Mouse (Mus musculus) forebrain, postnatal 0 days (tissue): Measurements from ENCODE around the gene Foxd2. TPM values are rescaled to one million over a fixed set of nuclear protein-coding genes. Genes with fewer than 3 reads are reported as not detected.

Source experiments
- ATAC-seq: fragments of 200-750 bp; cut with Nextera tagmentation; 2 replicates; pipeline ENCODE4 v1.8.0; 2017; ENCODE audit warnings: mild to moderate bottlenecking, moderate library complexity
- DNase-seq: peaks from one replicate; pipeline ENCODE4 v3.0.0-alpha.2; 2015
- H3K27ac ChIP-seq: fragments of 300-500 bp; sonication (generic); 2 replicates; pipeline ENCODE4 v1.5.1; 2014; ENCODE audit warnings: low read depth, mild to moderate bottlenecking, antibody characterized with exemption, low read length, moderate library complexity, mixed read lengths
- H3K27me3 ChIP-seq: fragments of 300-500 bp; sonication (generic); 2 replicates; pipeline ENCODE4 v1.6.1; 2014; ENCODE audit warnings: mild to moderate bottlenecking, low read length, mixed read lengths; ENCODE audit not compliant: insufficient read depth
- H3K36me3 ChIP-seq: fragments of 300-500 bp; sonication (generic); 2 replicates; pipeline ENCODE4 v1.6.1; 2014; ENCODE audit warnings: mild to moderate bottlenecking, moderate library complexity; ENCODE audit not compliant: insufficient read depth
- H3K4me1 ChIP-seq: fragments of 300-500 bp; sonication (generic); 2 replicates; pipeline ENCODE4 v1.6.1; 2014; ENCODE audit warnings: antibody characterized with exemption; ENCODE audit not compliant: insufficient read depth
- H3K4me2 ChIP-seq: fragments of 300-500 bp; sonication (generic); 2 replicates; pipeline ENCODE4 v1.6.1; 2014; ENCODE audit warnings: low read depth, mild to moderate bottlenecking, moderate library complexity
- H3K4me3 ChIP-seq: fragments of 300-500 bp; sonication (generic); 2 replicates; pipeline ENCODE4 v1.5.1; 2014; ENCODE audit warnings: low read depth, low read length, mixed read lengths
- H3K9ac ChIP-seq: fragments of 300-500 bp; sonication (generic); 2 replicates; pipeline ENCODE4 v1.6.1; 2014; ENCODE audit warnings: mild to moderate bottlenecking
- H3K9me3 ChIP-seq: fragments of 300-500 bp; sonication (generic); 2 replicates; pipeline ENCODE4 v1.6.1; 2016; ENCODE audit warnings: low read length
- CTCF ChIP-seq: sonication (generic); IDR thresholded peaks from 2 replicates; pipeline ENCODE4 v1.5.1; 2016; ENCODE audit warnings: antibody characterized with exemption, control low read depth, low read depth
- WGBS: fragments of 180-500 bp; shearing (Covaris S2); extraction: QIAGEN DNeasy Blood & Tissue Kit; methylation state at CpG from one replicate; pipeline ENCODE4 v1.1.7; 2014; 5-methylcytosine and 5-hydroxymethylcytosine counted together
- polyA plus RNA-seq: library from polyadenylated mRNA; unstranded; fragments of >200 nt; fragmentation: Nextera tagmentation; extraction: Ambion mirVana; gene quantifications from 2 replicates; pipeline ENCODE4 v1.2.1, GENCODE M21; 2015
- total RNA-seq: library from RNA; depleted of rRNA; stranded (reverse); fragments of >200 nt; gene quantifications from 2 replicates; pipeline ENCODE4 v1.2.3, GENCODE M21; 2014

Foxd2 gene
- total and polyA plus RNA-seq, 2 experiments from 2014 or later: 0.28 to 1.8 TPM

- H3K36me3 ChIP-seq: no peaks in the 10 kb centered on the region
- 0 out of 2 replicates have a peak, but pooled peaks cover 7% of the 10 kb centered on the region for H3K27me3 ChIP-seq
- 25% methylated on average over 5 of the region's 5 CpGs for WGBS
- no peak overlapping the region for H3K27ac ChIP-seq
- ATAC-seq (no peak), DNase-seq (peak; percentile 20)
- no peak overlapping the region for H3K4me3 ChIP-seq
- H3K4me2 ChIP-seq: no peak overlapping the region
- TF ChIP-seq CTCF: no peak
- H3K9ac ChIP-seq: no peak overlapping the region
- H3K9me3 ChIP-seq: no peaks in the 10 kb centered on the region
- H3K4me1 ChIP-seq: no peaks in the 10 kb centered on the region
Measured at GRCm38 (mm10) chr4:114945021-114945420, 36.3 kb upstream of the Foxd2 start.

- WGBS: 24% methylated on average over 8 of the region's 8 CpGs
- H3K4me1 ChIP-seq: no peaks in the 10 kb centered on the region
- DNase-seq (no peak), ATAC-seq (no peak)
- no peak overlapping the region for H3K4me3 ChIP-seq
- H3K4me2 ChIP-seq: no peak overlapping the region
- H3K27me3 ChIP-seq: 0 out of 2 replicates have a peak, but pooled peaks cover 7% of the 10 kb centered on the region
- H3K36me3 ChIP-seq: no peaks in the 10 kb centered on the region
- no peak overlapping the region for H3K27ac ChIP-seq
- no peak overlapping the region for H3K9ac ChIP-seq
- TF ChIP-seq CTCF: no peak
- H3K9me3 ChIP-seq: no peaks in the 10 kb centered on the region
Measured at GRCm38 (mm10) chr4:114942583-114942982, 33.9 kb upstream of the Foxd2 start.

- no peaks in the 10 kb centered on the region for H3K4me1 ChIP-seq
- TF ChIP-seq CTCF: no peak
- no peaks in the 10 kb centered on the region for H3K36me3 ChIP-seq
- no peak; the same call in 1 of the 2 replicates for ATAC-seq
- H3K4me2 ChIP-seq: no peak overlapping the region
- H3K9me3 ChIP-seq: no peaks in the 10 kb centered on the region
- 29% methylated on average over 4 of the region's 4 CpGs for WGBS
- no peak overlapping the region for H3K4me3 ChIP-seq
- 0 out of 2 replicates have a peak, but pooled peaks cover 7% of the 10 kb centered on the region for H3K27me3 ChIP-seq
- no peak overlapping the region for H3K9ac ChIP-seq
- H3K27ac ChIP-seq: no peak overlapping the region
- no peak for DNase-seq
Measured at GRCm38 (mm10) chr4:114942112-114942511, 33.4 kb upstream of the Foxd2 start.

GRCm38 (mm10) chr4:114941311-114941710 lies 32.6 kb upstream of the Foxd2 start:
- TF ChIP-seq CTCF: no peak
- H3K4me1 ChIP-seq: no peaks in the 10 kb centered on the region
- no peak overlapping the region for H3K4me2 ChIP-seq
- WGBS: 86% methylated on average over 4 of the region's 4 CpGs
- DNase-seq (no peak), ATAC-seq (no peak)
- no peaks in the 10 kb centered on the region for H3K36me3 ChIP-seq
- no peaks in the 10 kb centered on the region for H3K27me3 ChIP-seq
- no peak overlapping the region for H3K9ac ChIP-seq
- H3K27ac ChIP-seq: no peak overlapping the region
- no peaks in the 10 kb centered on the region for H3K9me3 ChIP-seq
- H3K4me3 ChIP-seq: no peak overlapping the region

GRCm38 (mm10) chr4:114938248-114938647 lies 29.6 kb upstream of the Foxd2 start:
- H3K27ac ChIP-seq: no peak overlapping the region
- WGBS: 70% methylated on average over 3 of the region's 3 CpGs
- no peaks in the 10 kb centered on the region for H3K4me1 ChIP-seq
- H3K4me2 ChIP-seq: no peak overlapping the region
- H3K36me3 ChIP-seq: no peaks in the 10 kb centered on the region
- H3K9ac ChIP-seq: no peak overlapping the region
- ATAC-seq (no peak), DNase-seq (no peak)
- TF ChIP-seq CTCF: no peak
- no peak overlapping the region for H3K4me3 ChIP-seq
- no peaks in the 10 kb centered on the region for H3K9me3 ChIP-seq
- H3K27me3 ChIP-seq: no peaks in the 10 kb centered on the region

GRCm38 (mm10) chr4:114937459-114938047 lies 28.9 kb upstream of the Foxd2 start:
- H3K9me3 ChIP-seq: no peaks in the 10 kb centered on the region
- H3K27me3 ChIP-seq: no peaks in the 10 kb centered on the region
- no peak overlapping the region for H3K9ac ChIP-seq
- H3K4me3 ChIP-seq: no peak overlapping the region
- no peak overlapping the region for H3K27ac ChIP-seq
- WGBS: 51% methylated on average over 4 of the region's 4 CpGs
- ATAC-seq (peak; percentile 66), DNase-seq (no peak)
- no peak for TF ChIP-seq CTCF
- H3K4me2 ChIP-seq: no peak overlapping the region
- H3K36me3 ChIP-seq: no peaks in the 10 kb centered on the region
- no peaks in the 10 kb centered on the region for H3K4me1 ChIP-seq

GRCm38 (mm10) chr4:114934188-114934587 lies 25.5 kb upstream of the Foxd2 start:
- H3K4me1 ChIP-seq: no peaks in the 10 kb centered on the region
- no peak for TF ChIP-seq CTCF
- no peak overlapping the region for H3K9ac ChIP-seq
- ATAC-seq: no peak
- H3K27me3 ChIP-seq: no peaks in the 10 kb centered on the region
- no peak for DNase-seq
- H3K27ac ChIP-seq: no peak overlapping the region
- no peak overlapping the region for H3K4me2 ChIP-seq
- 89% methylated on average over 6 of the region's 6 CpGs for WGBS
- no peaks in the 10 kb centered on the region for H3K36me3 ChIP-seq
- no peak overlapping the region for H3K4me3 ChIP-seq
- no peaks in the 10 kb centered on the region for H3K9me3 ChIP-seq

GRCm38 (mm10) chr4:114932747-114933146 lies 24.1 kb upstream of the Foxd2 start:
- Histone ChIP-seq H3K27ac (no peak overlapping the region), H3K4me3 (no peak overlapping the region), H3K4me1 (no peaks in the 10 kb centered on the region), H3K9me3 (no peaks in the 10 kb centered on the region), H3K4me2 (no peak overlapping the region), H3K27me3 (peaks cover 8% of the 10 kb centered on the region), H3K9ac (no peak overlapping the region), H3K36me3 (no peaks in the 10 kb centered on the region)
- WGBS: 89% methylated on average over 4 of the region's 4 CpGs
- no peak for ATAC-seq
- no peak for TF ChIP-seq CTCF
- no peak for DNase-seq
